Mouse (Mus musculus): Measurements from ENCODE around the gene Pou3f1.
A peak's percentile ranks its signal among the peaks of the same experiment; 100 is the strongest.

DNA sequence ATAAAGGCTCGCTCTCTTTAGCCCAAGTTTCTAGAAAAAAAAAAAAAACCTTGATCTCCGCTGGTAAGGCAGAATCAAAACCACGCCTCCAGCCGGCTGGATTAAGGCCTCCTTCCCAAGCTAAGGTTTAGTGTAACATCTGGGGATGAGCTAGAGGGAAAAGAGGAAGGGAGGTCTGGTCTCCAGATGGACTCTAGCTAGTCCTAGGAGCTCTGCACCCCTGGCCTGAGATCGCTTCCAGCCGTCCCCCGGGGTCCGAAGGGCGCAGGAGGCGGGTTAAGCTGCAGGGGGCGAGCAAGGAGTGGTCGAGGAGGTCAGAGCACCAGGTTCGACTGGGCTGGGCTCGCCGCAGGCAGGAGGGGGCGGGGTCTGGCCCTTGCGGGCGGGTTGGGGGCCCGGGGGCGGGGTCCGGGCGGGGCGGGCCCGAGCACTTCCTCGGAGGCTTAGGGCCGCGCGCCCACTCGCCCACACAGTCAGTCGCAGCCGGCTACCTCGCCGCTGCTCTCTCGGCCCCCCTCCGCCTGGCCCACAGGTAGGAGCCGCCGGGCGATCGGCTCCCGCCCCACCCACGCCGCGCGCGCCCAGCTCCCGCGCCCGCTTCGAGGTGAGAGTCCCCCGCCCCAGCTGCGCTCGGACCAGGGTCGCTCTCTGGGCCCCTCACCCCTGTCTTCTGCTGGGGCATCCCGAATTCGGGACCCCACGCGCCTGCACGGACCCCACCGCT lies 43.8 kb downstream of the Pou3f1 start, which contains the start of gene Fhl3:
- TF ChIP-seq CTCF (IDR thresholded peaks at IDR 0.05) (peak; percentile 27; the same call in 1 of the 2 replicates), EP300 (IDR thresholded peaks at IDR 0.05) (no peak)
